Mouse (Mus musculus) left cerebral cortex, postnatal 25 days (tissue): ENCODE measurements around the gene Gm4175. TPM values are rescaled to one million over a fixed set of nuclear protein-coding genes. Genes with fewer than 3 reads are reported as not detected.
"Not testable (repeated sequence)": the region's sequence is repeated elsewhere in the genome, so short reads cannot be mapped to it uniquely, and the experiment has no call there.

Source experiments
- DNase-seq, 2 experiments: peaks; one replicate each; pipeline ENCODE4 v3.0.0; 2022; ENCODE audit warnings: low spot score in 2 of 2, mixed read lengths in 1 of 2
- intact Hi-C: fragments of 180-260 bp; cut with DNase I; formaldehyde crosslinking; loops from one replicate; pipeline ENCODE4 v1.15.1; 2025
- total RNA-seq, 2 experiments: library from RNA; stranded (reverse); gene quantifications; 2 replicates each; pipeline ENCODE4 v1.2.3; 2021

Gene Gm4175
- total RNA-seq = not detected

DNA sequence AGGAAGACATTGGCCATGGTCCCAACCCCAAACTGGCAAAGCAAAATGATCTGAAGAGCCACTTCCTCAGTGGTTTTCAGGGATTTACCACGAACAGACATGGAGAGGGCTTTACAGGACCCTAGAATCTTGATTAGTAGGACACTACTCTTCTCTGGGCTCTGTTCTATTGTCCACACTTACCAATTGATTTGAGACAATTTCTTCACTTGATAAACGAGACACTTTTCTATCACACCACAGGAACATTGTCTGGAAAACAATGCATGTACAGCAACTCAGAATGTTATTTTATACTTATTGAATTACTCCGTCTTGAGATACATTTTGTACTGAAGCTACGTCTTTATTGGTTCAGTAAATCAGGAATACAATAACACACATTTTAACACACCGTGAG is at the start of gene Gm4175:
Gene Gm4175, minus strand, starts transcription at position 101 of the 400 bp plus-strand sequence.
- intact Hi-C loops = not testable (repeated sequence)

DNA sequence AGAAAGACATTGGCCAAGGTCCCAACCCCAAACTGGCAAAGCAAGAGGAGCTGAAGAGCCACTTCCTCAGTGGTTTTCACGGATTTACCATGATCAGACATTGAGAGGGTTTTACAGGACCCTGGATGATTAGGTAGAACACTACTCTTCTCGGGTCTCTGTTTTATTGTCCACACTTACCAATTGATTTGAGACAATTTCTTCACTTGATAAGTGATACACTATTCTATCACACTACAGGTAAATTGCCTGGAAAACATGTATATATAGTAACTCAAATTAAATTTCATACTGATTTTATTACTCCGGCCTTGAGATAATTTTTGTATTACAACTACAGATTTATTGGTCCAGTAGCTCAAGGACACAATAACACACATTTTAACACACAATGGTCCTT is 35.4 kb upstream of the Gm4175 start, which contains the start of gene Gm4177:
Gene Gm4177, minus strand, starts transcription at position 101 of the 400 bp plus-strand sequence.
- intact Hi-C loops = not testable (repeated sequence)

More for the DNA sequence above, at the start of gene Gm4175:
- DNase-seq = not testable (repeated sequence)

More for the DNA sequence above, 35.4 kb upstream of the Gm4175 start, which contains the start of gene Gm4177:
- DNase-seq = not testable (repeated sequence)

Other genes starting within 250 kb of the Gm4175 start
- gene Vmn1r130, start 249.7 kb downstream of the Gm4175 start, total RNA-seq = not detected
- not detected for gene Vmn1r131, start 215.4 kb downstream of the Gm4175 start, total RNA-seq
- not detected for gene Vmn1r132, start 147.4 kb downstream of the Gm4175 start, total RNA-seq
- not detected for gene Gm4177, start 35.3 kb upstream of the Gm4175 start, total RNA-seq
- not detected for gene Vmn1r135, start 70.9 kb upstream of the Gm4175 start, total RNA-seq
- not detected for gene Gm5725, start 82.8 kb upstream of the Gm4175 start, total RNA-seq
- gene Gm5891, start 159.8 kb upstream of the Gm4175 start, total RNA-seq = not detected
- gene Vmn1r137, start 233.1 kb upstream of the Gm4175 start, total RNA-seq = not detected